Mouse (Mus musculus) erythroblast, adult 5-6 weeks (primary cell): ENCODE results near the gene Oaz1. TPM values are rescaled to one million over a fixed set of nuclear protein-coding genes. Genes with fewer than 3 reads are reported as not detected.

Experiments
- total RNA-seq, 2 experiments: library from RNA; stranded (forward) in 1 of 2; stranded (reverse) in 1 of 2; fragments of 150-400 nt in 1 of 2; fragments of 200-764, 138-1000 nt in 1 of 2; gene quantifications; 2 replicates each; pipeline versions ENCODE4 v1.2.3 to v1.2.4; 2015 to 2017; ENCODE audit warnings: low replicate concordance in 2 of 2

Oaz1 gene
- total RNA-seq, 2 experiments from 2014 or later: 242 to 1,067 TPM

Other genes starting within 250 kb of the Oaz1 start
- 0.96 and 1.0 TPM in 2 replicates for gene Klf16, start 249.3 kb upstream of the Oaz1 start, total RNA-seq (2015; ENCODE audit: low replicate concordance)
- 2.3 and 4.2 TPM in 2 replicates for gene Klf16, start 249.3 kb upstream of the Oaz1 start, total RNA-seq (2017; ENCODE audit: low replicate concordance)
- gene Abhd17a, start 236.3 kb upstream of the Oaz1 start, total RNA-seq (2015; ENCODE audit: low replicate concordance): 23.6 and 66.1 TPM in 2 replicates
- 2.0 and 7.7 TPM in 2 replicates for gene Abhd17a, start 236.3 kb upstream of the Oaz1 start, total RNA-seq (2017; ENCODE audit: low replicate concordance)
- gene Scamp4, start 223.8 kb upstream of the Oaz1 start, total RNA-seq (2015; ENCODE audit: low replicate concordance): 7.3 and 14.0 TPM in 2 replicates
- gene Scamp4, start 223.8 kb upstream of the Oaz1 start, total RNA-seq (2017; ENCODE audit: low replicate concordance): 2.6 and 3.1 TPM in 2 replicates
- not detected in 2 replicates for gene Adat3, start 223.8 kb upstream of the Oaz1 start, total RNA-seq (2015; ENCODE audit: low replicate concordance)
- 0.94 TPM in 1 of 2 replicates, not detected in the other for gene Adat3, start 223.8 kb upstream of the Oaz1 start, total RNA-seq (2017; ENCODE audit: low replicate concordance)
- 0.21 TPM in 1 of 2 replicates, not detected in the other for gene Gm49322, start 220.6 kb upstream of the Oaz1 start, total RNA-seq (2015; ENCODE audit: low replicate concordance)
- gene Gm49322, start 220.6 kb upstream of the Oaz1 start, total RNA-seq (2017; ENCODE audit: low replicate concordance): not detected in 2 replicates
- 25.5 and 25.6 TPM in 2 replicates for gene Csnk1g2, start 203.8 kb upstream of the Oaz1 start, total RNA-seq (2015; ENCODE audit: low replicate concordance)
- 28.2 and 28.9 TPM in 2 replicates for gene Csnk1g2, start 203.8 kb upstream of the Oaz1 start, total RNA-seq (2017; ENCODE audit: low replicate concordance)
- gene Btbd2, start 169.6 kb upstream of the Oaz1 start, total RNA-seq (2015; ENCODE audit: low replicate concordance): 5.6 and 6.1 TPM in 2 replicates
- 5.6 and 11.4 TPM in 2 replicates for gene Btbd2, start 169.6 kb upstream of the Oaz1 start, total RNA-seq (2017; ENCODE audit: low replicate concordance)
- 40.2 and 47.4 TPM in 2 replicates for gene Mknk2, start 148.5 kb upstream of the Oaz1 start, total RNA-seq (2015; ENCODE audit: low replicate concordance)
- gene Mknk2, start 148.5 kb upstream of the Oaz1 start, total RNA-seq (2017; ENCODE audit: low replicate concordance): 28.4 and 40.8 TPM in 2 replicates
- gene Mob3a, start 124.7 kb upstream of the Oaz1 start, total RNA-seq (2015; ENCODE audit: low replicate concordance): 13.4 and 25.6 TPM in 2 replicates
- gene Mob3a, start 124.7 kb upstream of the Oaz1 start, total RNA-seq (2017; ENCODE audit: low replicate concordance): 11.0 and 18.2 TPM in 2 replicates
- 8.6 and 9.8 TPM in 2 replicates for gene Izumo4, start 124.5 kb upstream of the Oaz1 start, total RNA-seq (2015; ENCODE audit: low replicate concordance)
- 1.3 and 2.2 TPM in 2 replicates for gene Izumo4, start 124.5 kb upstream of the Oaz1 start, total RNA-seq (2017; ENCODE audit: low replicate concordance)
- gene Ap3d1, start 84.4 kb upstream of the Oaz1 start, total RNA-seq (2015; ENCODE audit: low replicate concordance): 12.5 and 27.6 TPM in 2 replicates
- 25.9 and 30.5 TPM in 2 replicates for gene Ap3d1, start 84.4 kb upstream of the Oaz1 start, total RNA-seq (2017; ENCODE audit: low replicate concordance)
- gene Dot1l, start 71.5 kb upstream of the Oaz1 start, total RNA-seq (2015; ENCODE audit: low replicate concordance): 10.9 and 15.6 TPM in 2 replicates
- gene Dot1l, start 71.5 kb upstream of the Oaz1 start, total RNA-seq (2017; ENCODE audit: low replicate concordance): 8.0 and 22.9 TPM in 2 replicates
- gene Sf3a2, start 28.5 kb upstream of the Oaz1 start, total RNA-seq (2015; ENCODE audit: low replicate concordance): 19.6 and 26.5 TPM in 2 replicates
- 7.2 and 11.2 TPM in 2 replicates for gene Sf3a2, start 28.5 kb upstream of the Oaz1 start, total RNA-seq (2017; ENCODE audit: low replicate concordance)
- 24.5 and 45.2 TPM in 2 replicates for gene Plekhj1, start 28.0 kb upstream of the Oaz1 start, total RNA-seq (2015; ENCODE audit: low replicate concordance)
- 8.2 and 13.9 TPM in 2 replicates for gene Plekhj1, start 28.0 kb upstream of the Oaz1 start, total RNA-seq (2017; ENCODE audit: low replicate concordance)
- not detected in 2 replicates for gene Amh, start 21.4 kb upstream of the Oaz1 start, total RNA-seq (2015; ENCODE audit: low replicate concordance)
- gene Amh, start 21.4 kb upstream of the Oaz1 start, total RNA-seq (2017; ENCODE audit: low replicate concordance): not detected in 2 replicates
- gene Jsrp1, start 13.2 kb upstream of the Oaz1 start, total RNA-seq (2015; ENCODE audit: low replicate concordance): not detected in 2 replicates
- not detected in 2 replicates for gene Jsrp1, start 13.2 kb upstream of the Oaz1 start, total RNA-seq (2017; ENCODE audit: low replicate concordance)
- not detected in 2 replicates for gene Lingo3, start 17.4 kb downstream of the Oaz1 start, total RNA-seq (2015; ENCODE audit: low replicate concordance)
- gene Lingo3, start 17.4 kb downstream of the Oaz1 start, total RNA-seq (2017; ENCODE audit: low replicate concordance): not detected in 2 replicates
- gene Lsm7, start 28.6 kb downstream of the Oaz1 start, total RNA-seq (2015; ENCODE audit: low replicate concordance): 27.8 and 33.2 TPM in 2 replicates
- 59.8 and 67.9 TPM in 2 replicates for gene Lsm7, start 28.6 kb downstream of the Oaz1 start, total RNA-seq (2017; ENCODE audit: low replicate concordance)
- gene Sppl2b, start 28.6 kb downstream of the Oaz1 start, total RNA-seq (2015; ENCODE audit: low replicate concordance): 225 and 274 TPM in 2 replicates
- 343 and 430 TPM in 2 replicates for gene Sppl2b, start 28.6 kb downstream of the Oaz1 start, total RNA-seq (2017; ENCODE audit: low replicate concordance)
- not detected in 2 replicates for gene Tmprss9, start 45.2 kb downstream of the Oaz1 start, total RNA-seq (2015; ENCODE audit: low replicate concordance)
- gene Tmprss9, start 45.2 kb downstream of the Oaz1 start, total RNA-seq (2017; ENCODE audit: low replicate concordance): 0.17 TPM in 1 of 2 replicates, not detected in the other
- 12.1 and 17.6 TPM in 2 replicates for gene Timm13, start 74.3 kb downstream of the Oaz1 start, total RNA-seq (2015; ENCODE audit: low replicate concordance)
- gene Timm13, start 74.3 kb downstream of the Oaz1 start, total RNA-seq (2017; ENCODE audit: low replicate concordance): 14.1 and 24.7 TPM in 2 replicates
- 2.7 and 7.3 TPM in 2 replicates for gene Lmnb2, start 91.6 kb downstream of the Oaz1 start, total RNA-seq (2015; ENCODE audit: low replicate concordance)
- gene Lmnb2, start 91.6 kb downstream of the Oaz1 start, total RNA-seq (2017; ENCODE audit: low replicate concordance): 9.3 and 9.7 TPM in 2 replicates
- 2.3 and 10.6 TPM in 2 replicates for gene Gadd45b, start 103.4 kb downstream of the Oaz1 start, total RNA-seq (2015; ENCODE audit: low replicate concordance)
- 3.2 and 4.9 TPM in 2 replicates for gene Gadd45b, start 103.4 kb downstream of the Oaz1 start, total RNA-seq (2017; ENCODE audit: low replicate concordance)
- not detected in 2 replicates for gene Gng7, start 188.3 kb downstream of the Oaz1 start, total RNA-seq (2015; ENCODE audit: low replicate concordance)
- gene Gng7, start 188.3 kb downstream of the Oaz1 start, total RNA-seq (2017; ENCODE audit: low replicate concordance): not detected in 2 replicates
- not detected in 2 replicates for gene Diras1, start 199.0 kb downstream of the Oaz1 start, total RNA-seq (2015; ENCODE audit: low replicate concordance)
- not detected in 2 replicates for gene Diras1, start 199.0 kb downstream of the Oaz1 start, total RNA-seq (2017; ENCODE audit: low replicate concordance)
- 2.1 and 2.5 TPM in 2 replicates for gene Slc39a3, start 210.8 kb downstream of the Oaz1 start, total RNA-seq (2015; ENCODE audit: low replicate concordance)
- gene Slc39a3, start 210.8 kb downstream of the Oaz1 start, total RNA-seq (2017; ENCODE audit: low replicate concordance): 2.7 and 3.8 TPM in 2 replicates
- 6.7 and 20.3 TPM in 2 replicates for gene Sgta, start 233.5 kb downstream of the Oaz1 start, total RNA-seq (2015; ENCODE audit: low replicate concordance)
- 14.8 and 18.1 TPM in 2 replicates for gene Sgta, start 233.5 kb downstream of the Oaz1 start, total RNA-seq (2017; ENCODE audit: low replicate concordance)
- gene Thop1, start 243.4 kb downstream of the Oaz1 start, total RNA-seq (2015; ENCODE audit: low replicate concordance): 1.9 TPM in 1 of 2 replicates, not detected in the other
- 3.1 and 4.1 TPM in 2 replicates for gene Thop1, start 243.4 kb downstream of the Oaz1 start, total RNA-seq (2017; ENCODE audit: low replicate concordance)